Mouse (Mus musculus): ENCODE data around the gene Myocd. TPM values are rescaled to one million over a fixed set of nuclear protein-coding genes. Genes with fewer than 3 reads are reported as not detected.
A peak's percentile ranks its signal among the peaks of the same experiment; 100 is the strongest.

Gene Myocd
- polyA plus RNA-seq, 1 experiment from 2014 or later, result 63.0 TPM

DNA sequence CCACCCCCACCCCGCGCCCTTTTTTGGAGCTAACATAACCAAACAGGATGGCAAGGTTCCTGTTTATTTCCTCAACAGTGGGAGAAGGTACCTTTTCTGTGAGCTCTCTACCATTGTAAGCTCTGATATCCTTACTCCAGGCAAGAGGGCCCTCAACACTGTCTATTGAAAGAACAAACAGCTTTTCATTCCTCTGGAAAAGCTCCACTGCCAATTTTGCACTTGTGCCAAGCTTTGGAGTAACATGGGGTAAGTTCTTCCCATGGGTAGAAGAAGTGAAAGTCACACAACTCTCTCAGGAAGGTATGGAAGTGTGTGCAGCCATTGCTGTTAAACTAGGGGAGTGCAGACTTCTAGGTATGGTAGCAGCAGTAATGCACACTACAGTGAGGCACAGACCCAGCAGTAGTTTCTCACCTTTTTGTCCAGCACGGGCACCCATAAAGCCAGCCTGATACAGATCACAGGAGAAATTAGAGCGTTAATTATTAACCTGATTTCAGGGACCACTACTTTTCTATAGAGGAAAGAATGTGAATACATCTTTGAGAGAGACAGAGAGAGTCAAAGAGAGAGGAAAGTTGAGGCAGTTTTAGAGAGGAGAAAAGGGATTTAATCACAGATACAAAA, 99.6 kb downstream of the Myocd start:
- 85% methylated on average over 4 of the region's 4 CpGs for WGBS
- H3K4me2 ChIP-seq, result no peak overlapping the region
- H3K4me1 ChIP-seq (replicated peaks), result peaks cover 3% of the 10 kb centered on the region; the same call in 1 of the 2 replicates
- no peaks in the 10 kb centered on the region for H3K27me3 ChIP-seq
- H3K9ac ChIP-seq, result no peak overlapping the region
- ATAC-seq (replicated peaks; ENCODE audit: insufficient number of reproducible peaks, insufficient read depth, low FRiP score, low read depth), result no peak
- no peak overlapping the region for H3K27ac ChIP-seq
- no peaks in the 10 kb centered on the region for H3K9me3 ChIP-seq (replicated peaks)
- no peak overlapping the region for H3K4me3 ChIP-seq
- H3K36me3 ChIP-seq, result peaks cover 1% of the 10 kb centered on the region; the same call in 1 of the 2 replicates

DNA sequence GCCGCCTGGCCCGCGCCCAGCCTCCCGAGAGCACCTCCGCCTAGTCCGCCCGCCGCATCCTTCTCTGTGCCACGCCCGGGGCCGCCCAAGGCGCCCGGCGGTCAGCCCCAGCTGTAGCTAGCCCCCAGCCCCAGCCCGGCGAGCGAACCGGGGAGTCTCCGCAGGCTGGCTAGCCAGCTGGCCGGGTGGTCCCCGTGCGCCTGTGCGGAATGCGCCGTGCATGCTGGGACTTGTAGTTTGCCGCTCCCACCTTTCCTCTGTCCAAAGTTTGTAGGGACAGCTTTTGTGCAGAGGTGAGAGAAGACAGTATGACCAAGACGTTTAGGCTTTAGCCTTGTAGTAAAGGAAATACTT, 107.0 kb downstream of the Myocd start, which contains the start of gene Arhgap44:
Arhgap44 (minus strand) TSS at position 195 of the 354 bp plus-strand sequence.
- WGBS, result under 1% methylated on average over 27 of the region's 27 CpGs
- Histone ChIP-seq H3K27ac (peak within 1 kb of the TSS; percentile 26; the same call in 1 of the 2 replicates), H3K9ac (peak within 1 kb of the TSS; percentile 80), H3K9me3 (replicated peaks) (no peaks in the 10 kb centered on the region), H3K36me3 (no peaks in the 10 kb centered on the region), H3K4me3 (peak within 1 kb of the TSS; percentile 80), H3K4me1 (replicated peaks) (peaks cover 18% of the 10 kb centered on the region), H3K4me2 (peak within 1 kb of the TSS; percentile 95), H3K27me3 (0 out of 2 replicates have a peak, but pooled peaks cover 3% of the 10 kb centered on the region)
- peak; percentile 86 for ATAC-seq (replicated peaks; ENCODE audit: insufficient number of reproducible peaks, insufficient read depth, low FRiP score, low read depth)

DNA sequence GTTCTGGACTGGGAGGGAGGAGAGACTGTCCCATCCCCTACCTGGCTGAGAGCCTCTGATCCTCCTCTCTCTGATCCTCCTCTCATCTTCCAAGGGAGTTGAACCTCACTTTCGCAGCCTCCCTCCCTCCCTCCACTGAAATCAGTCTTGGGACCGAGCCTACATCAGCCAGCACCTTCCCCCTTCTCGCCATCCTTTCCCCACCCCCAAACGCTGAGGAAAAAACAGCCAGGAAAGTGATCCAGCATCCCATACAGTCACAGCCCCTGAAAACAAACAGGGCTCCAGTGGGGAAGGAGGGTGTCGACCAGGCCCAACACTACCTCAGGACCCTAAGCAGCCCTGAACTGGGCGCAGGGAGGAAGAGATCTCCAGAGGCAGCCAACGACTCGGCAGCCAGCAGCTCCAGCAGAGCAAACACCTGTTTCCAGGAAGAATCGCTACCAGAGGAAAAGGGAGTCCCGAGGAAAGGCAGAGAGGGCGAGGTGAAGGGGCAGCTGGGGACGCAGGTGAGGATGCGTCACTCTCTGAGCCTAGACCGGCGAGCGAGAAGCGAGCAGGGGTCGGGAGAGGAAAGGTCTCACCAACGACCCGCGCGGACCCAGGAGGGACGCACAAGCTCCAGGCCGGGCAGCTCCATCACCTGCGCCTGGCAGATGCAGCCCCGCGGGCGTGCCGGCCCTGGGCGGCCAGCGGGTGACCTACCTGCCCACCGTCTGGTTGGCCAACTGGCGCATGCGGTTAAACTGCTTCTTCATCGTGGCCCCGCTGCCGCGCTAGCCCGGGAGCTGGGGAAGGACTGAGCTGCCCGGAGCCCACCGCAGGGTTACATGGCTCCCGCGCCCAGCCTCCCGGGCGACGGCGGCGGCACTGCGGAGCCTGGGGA, 107.7 kb downstream of the Myocd start:
- Histone ChIP-seq H3K4me3 (peak overlapping the region; percentile 80), H3K27ac (peak overlapping the region; percentile 26; the same call in 1 of the 2 replicates), H3K4me2 (peak overlapping the region; percentile 95), H3K4me1 (replicated peaks) (peaks cover 24% of the 10 kb centered on the region), H3K9ac (peak overlapping the region; percentile 80), H3K36me3 (no peaks in the 10 kb centered on the region), H3K27me3 (0 out of 2 replicates have a peak, but pooled peaks cover 3% of the 10 kb centered on the region), H3K9me3 (replicated peaks) (no peaks in the 10 kb centered on the region)
- 1% methylated on average over 49 of the region's 49 CpGs for WGBS
- ATAC-seq (replicated peaks; ENCODE audit: insufficient number of reproducible peaks, insufficient read depth, low FRiP score, low read depth), result peak; percentile 56

DNA sequence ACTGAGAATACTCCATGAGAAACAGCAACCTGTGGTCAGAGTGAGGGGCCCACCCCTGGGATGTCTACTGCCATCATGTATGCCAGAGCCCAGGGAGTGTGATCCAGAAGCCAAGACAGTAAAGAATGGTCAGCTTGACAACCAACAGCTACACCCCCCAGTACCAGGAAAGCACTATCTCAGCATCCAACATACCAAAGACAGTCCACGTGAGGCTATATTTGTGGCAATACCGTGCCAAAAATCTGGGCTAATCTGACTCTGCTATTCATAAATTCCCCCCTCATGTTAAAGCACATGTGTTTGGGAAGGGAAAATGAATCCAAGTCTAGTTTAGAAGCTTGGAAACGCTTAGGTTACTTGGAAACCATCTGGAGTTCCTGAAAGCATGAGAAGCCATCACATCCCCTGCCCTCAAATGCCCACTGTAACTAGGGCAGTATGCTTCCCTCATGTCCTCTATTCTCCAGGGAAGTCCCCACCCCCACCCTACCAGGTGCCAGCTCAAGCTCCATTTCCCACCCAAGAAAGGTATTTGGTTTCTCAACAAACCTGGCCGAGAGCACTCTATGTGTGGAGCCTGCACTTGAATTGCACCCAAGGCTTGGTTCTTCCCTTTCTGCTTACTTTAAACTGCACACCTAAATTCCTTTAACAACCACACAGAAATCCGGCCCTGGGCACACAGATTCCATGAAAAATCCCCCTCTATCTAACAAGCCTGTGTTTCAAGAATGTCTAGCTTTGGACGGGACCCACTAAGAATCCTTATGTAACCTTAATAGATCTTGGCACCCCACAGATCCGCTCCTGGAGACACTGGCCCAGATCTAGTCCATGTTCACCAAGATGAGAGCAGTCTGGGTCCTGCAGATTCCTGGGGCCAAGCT, 108.6 kb downstream of the Myocd start:
- Histone ChIP-seq H3K4me2 (peak overlapping the region; percentile 95), H3K9me3 (replicated peaks) (no peaks in the 10 kb centered on the region), H3K27me3 (0 out of 2 replicates have a peak, but pooled peaks cover 3% of the 10 kb centered on the region), H3K4me3 (peak overlapping the region; percentile 80), H3K36me3 (no peaks in the 10 kb centered on the region), H3K27ac (0 out of 2 replicates have a peak overlapping the region, but pooled peaks have one; percentile 26), H3K9ac (peak overlapping the region; percentile 80), H3K4me1 (replicated peaks) (peaks cover 26% of the 10 kb centered on the region)
- ATAC-seq (replicated peaks; ENCODE audit: insufficient number of reproducible peaks, insufficient read depth, low FRiP score, low read depth), result no peak
- 36% methylated on average over 7 of the region's 7 CpGs for WGBS

DNA sequence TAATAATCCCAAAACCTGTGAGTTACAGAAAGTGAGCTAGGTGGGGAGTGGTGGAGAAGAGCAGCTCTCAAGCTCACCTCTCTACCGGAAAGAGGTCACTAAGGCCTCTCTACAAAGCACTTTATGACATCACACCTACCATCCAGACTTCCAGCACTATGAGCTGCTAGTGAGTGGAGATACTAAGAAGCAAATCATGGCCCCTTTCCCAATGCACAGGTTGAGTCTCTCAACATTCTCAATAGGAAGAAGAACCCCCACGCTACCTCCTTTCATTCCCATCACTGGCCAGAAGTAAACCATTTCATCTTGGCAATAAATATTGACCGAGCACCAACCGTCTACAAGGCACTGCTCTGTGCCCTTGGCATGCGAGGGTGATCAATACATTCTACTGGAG, 110.0 kb downstream of the Myocd start, which contains the start of gene 1700086D15Rik:
1700086D15Rik (minus strand) TSS at position 101 of the 400 bp plus-strand sequence.
- Histone ChIP-seq H3K9me3 (replicated peaks) (no peaks in the 10 kb centered on the region), H3K27ac (no peak within 1 kb of the TSS), H3K4me3 (no peak within 1 kb of the TSS), H3K4me2 (no peak within 1 kb of the TSS; the same call in 1 of the 2 replicates), H3K4me1 (replicated peaks) (peaks cover 26% of the 10 kb centered on the region), H3K9ac (no peak within 1 kb of the TSS), H3K36me3 (no peaks in the 10 kb centered on the region), H3K27me3 (0 out of 2 replicates have a peak, but pooled peaks cover 3% of the 10 kb centered on the region)
- no peak for ATAC-seq (replicated peaks; ENCODE audit: insufficient number of reproducible peaks, insufficient read depth, low FRiP score, low read depth)
- 90% methylated on average over 5 of the region's 5 CpGs for WGBS

DNA sequence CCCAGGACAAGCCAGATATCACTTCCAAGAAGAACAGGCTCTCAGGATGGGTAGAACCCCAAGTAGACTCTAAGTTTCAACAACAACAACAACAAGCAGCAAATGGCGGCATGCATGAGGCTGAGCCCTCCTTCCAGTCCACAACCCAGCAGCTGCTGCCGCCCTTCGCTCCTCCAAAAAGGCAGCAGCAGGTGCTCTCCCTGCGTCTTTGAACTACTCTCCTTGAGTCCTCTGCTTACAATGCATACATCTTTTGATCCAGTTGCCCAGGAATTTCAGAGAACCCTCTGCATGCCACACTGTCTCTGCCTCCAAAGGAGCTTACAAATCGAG, 111.2 kb downstream of the Myocd start:
- ATAC-seq (replicated peaks; ENCODE audit: insufficient number of reproducible peaks, insufficient read depth, low FRiP score, low read depth), result no peak

DNA sequence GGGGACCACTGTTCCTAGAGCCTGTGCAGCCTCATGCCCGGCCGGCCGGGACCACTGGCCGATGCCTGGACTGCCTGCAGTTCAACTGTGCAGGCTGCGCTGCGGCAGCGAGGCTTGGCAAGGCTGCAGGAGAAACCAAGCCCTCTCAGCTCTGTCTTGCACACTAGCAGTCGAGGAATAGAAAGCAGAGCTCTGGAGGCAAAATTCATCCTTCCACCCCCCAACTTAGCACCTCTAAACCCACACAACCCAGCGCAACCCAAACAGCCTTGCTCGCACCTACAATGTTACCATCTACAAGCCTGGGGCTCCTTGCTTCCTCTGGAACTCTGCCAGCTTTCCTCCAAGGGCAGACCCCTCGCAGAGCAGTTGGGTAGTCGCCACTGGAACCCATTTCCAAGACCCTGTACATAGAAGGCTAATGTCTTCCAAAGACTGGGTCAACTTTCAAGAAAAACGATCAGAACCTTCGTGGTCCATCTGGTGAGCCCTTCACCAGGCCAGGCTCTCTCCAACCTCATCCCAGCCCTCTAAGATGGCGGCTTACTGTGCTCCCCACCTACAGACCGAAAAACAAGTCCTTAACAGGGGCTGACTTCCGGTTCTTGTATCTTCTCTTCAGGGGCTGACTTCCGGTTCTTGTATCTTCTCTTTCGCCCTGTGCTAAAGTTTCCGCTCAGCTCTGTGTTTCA, 111.7 kb downstream of the Myocd start:
- WGBS, result 86% methylated on average over 20 of the region's 20 CpGs
- ATAC-seq (replicated peaks; ENCODE audit: insufficient number of reproducible peaks, insufficient read depth, low FRiP score, low read depth), result no peak

More for the DNA sequence above, 111.2 kb downstream of the Myocd start:
- H3K4me2 ChIP-seq, result no peak overlapping the region
- no peaks in the 10 kb centered on the region for H3K36me3 ChIP-seq
- 93% methylated on average over 5 of the region's 5 CpGs for WGBS
- peaks cover 31% of the 10 kb centered on the region for H3K4me1 ChIP-seq (replicated peaks)
- no peak overlapping the region for H3K4me3 ChIP-seq
- no peak overlapping the region for H3K27ac ChIP-seq
- 0 out of 2 replicates have a peak, but pooled peaks cover 3% of the 10 kb centered on the region for H3K27me3 ChIP-seq
- H3K9me3 ChIP-seq (replicated peaks), result no peaks in the 10 kb centered on the region
- H3K9ac ChIP-seq, result no peak overlapping the region

DNA sequence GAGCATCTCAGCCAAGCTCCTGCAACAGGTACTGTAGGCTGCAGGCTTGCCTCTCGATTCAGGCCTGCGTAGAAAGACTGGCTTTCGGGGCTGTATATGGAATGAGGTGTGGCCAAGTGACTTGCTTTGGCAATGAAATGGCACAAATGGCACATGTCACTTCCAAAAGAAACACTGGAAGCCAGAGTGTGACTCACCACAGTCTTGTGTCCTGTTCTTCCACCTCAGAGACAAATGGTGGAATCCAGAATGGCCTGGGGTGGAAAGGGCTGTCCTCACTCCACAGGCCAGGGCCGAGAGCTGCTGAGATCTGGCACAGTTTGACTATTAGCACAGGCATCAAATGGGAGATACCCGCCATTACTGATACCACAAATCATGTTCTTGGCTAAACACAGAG, 116.8 kb downstream of the Myocd start:
- 80% methylated on average over 5 of the region's 5 CpGs for WGBS
- ATAC-seq (replicated peaks; ENCODE audit: insufficient number of reproducible peaks, insufficient read depth, low FRiP score, low read depth), result no peak
- H3K4me2 ChIP-seq, result no peak overlapping the region
- H3K27ac ChIP-seq, result no peak overlapping the region
- no peaks in the 10 kb centered on the region for H3K36me3 ChIP-seq
- no peaks in the 10 kb centered on the region for H3K9me3 ChIP-seq (replicated peaks)
- H3K9ac ChIP-seq, result no peak overlapping the region
- H3K4me1 ChIP-seq (replicated peaks), result peaks cover 27% of the 10 kb centered on the region
- H3K27me3 ChIP-seq, result no peaks in the 10 kb centered on the region
- no peak overlapping the region for H3K4me3 ChIP-seq

More for the DNA sequence above, 111.7 kb downstream of the Myocd start:
- H3K4me1 ChIP-seq (replicated peaks), result peaks cover 33% of the 10 kb centered on the region
- H3K4me2 ChIP-seq, result no peak overlapping the region
- H3K9me3 ChIP-seq (replicated peaks), result no peaks in the 10 kb centered on the region
- no peak overlapping the region for H3K9ac ChIP-seq
- H3K36me3 ChIP-seq, result no peaks in the 10 kb centered on the region
- no peaks in the 10 kb centered on the region for H3K27me3 ChIP-seq
- H3K27ac ChIP-seq, result no peak overlapping the region
- H3K4me3 ChIP-seq, result no peak overlapping the region

DNA sequence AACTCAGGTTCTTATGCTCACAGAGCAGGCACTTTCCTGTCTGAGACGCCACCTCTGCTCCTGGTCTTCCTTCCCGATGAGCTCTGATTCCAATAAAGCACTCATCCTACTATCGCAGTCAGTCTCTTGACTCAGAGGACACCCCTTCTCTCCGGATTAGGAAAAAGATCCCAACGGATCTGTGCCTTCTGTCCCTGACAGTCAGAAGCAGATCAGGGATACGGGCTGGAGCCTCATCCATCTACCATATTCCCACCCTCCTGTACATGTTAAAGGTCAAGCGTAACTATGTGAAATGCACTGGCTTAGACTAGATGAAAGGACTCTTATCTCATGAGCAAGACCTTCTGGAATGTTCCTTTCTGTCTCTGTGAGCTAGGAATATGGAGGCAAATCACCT, 121.3 kb downstream of the Myocd start:
- Histone ChIP-seq H3K27ac (no peak overlapping the region), H3K4me3 (no peak overlapping the region), H3K4me1 (replicated peaks) (peaks cover 20% of the 10 kb centered on the region), H3K9ac (no peak overlapping the region), H3K4me2 (no peak overlapping the region), H3K36me3 (no peaks in the 10 kb centered on the region), H3K27me3 (no peaks in the 10 kb centered on the region), H3K9me3 (replicated peaks) (no peaks in the 10 kb centered on the region)
- ATAC-seq (replicated peaks; ENCODE audit: insufficient number of reproducible peaks, insufficient read depth, low FRiP score, low read depth), result no peak
- WGBS, result 63% methylated on average over 7 of the region's 7 CpGs

DNA sequence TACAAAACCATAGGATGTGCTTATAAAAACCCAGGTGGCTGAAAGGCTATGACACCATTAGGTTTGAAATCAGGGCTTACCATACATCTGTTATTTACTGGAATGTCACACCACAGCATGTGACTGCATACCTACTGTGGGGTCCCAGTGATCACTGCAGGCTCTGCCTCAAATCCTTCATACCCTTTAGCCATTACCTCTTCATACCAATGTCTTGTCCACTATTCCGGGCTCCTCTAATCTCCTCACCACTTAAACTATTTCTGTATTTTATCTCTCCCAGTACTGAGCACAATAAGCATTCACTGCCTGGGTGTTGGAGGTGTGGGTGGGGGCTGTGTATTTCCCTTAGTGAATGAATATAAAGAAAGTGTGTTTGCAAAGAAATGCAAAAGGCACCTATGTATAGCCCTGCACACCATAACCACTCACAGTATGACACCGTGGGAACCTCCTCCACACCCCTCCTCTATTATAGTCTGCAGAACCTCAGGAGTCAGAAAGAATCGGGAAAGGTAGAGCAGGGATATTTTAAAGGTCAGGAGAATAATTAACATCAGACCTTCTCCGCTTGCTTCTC, 126.9 kb downstream of the Myocd start:
- WGBS, result 40% methylated on average over 4 of the region's 4 CpGs
- Histone ChIP-seq H3K27ac (peak overlapping the region; percentile 78), H3K4me3 (no peak overlapping the region), H3K9ac (no peak overlapping the region), H3K4me1 (replicated peaks) (peaks cover 31% of the 10 kb centered on the region), H3K9me3 (replicated peaks) (no peaks in the 10 kb centered on the region), H3K36me3 (no peaks in the 10 kb centered on the region), H3K4me2 (peak overlapping the region; percentile 17), H3K27me3 (no peaks in the 10 kb centered on the region)
- peak; percentile 56; the same call in 1 of the 2 replicates for ATAC-seq (replicated peaks; ENCODE audit: insufficient number of reproducible peaks, insufficient read depth, low FRiP score, low read depth)
